In the genomic region with DNA sequence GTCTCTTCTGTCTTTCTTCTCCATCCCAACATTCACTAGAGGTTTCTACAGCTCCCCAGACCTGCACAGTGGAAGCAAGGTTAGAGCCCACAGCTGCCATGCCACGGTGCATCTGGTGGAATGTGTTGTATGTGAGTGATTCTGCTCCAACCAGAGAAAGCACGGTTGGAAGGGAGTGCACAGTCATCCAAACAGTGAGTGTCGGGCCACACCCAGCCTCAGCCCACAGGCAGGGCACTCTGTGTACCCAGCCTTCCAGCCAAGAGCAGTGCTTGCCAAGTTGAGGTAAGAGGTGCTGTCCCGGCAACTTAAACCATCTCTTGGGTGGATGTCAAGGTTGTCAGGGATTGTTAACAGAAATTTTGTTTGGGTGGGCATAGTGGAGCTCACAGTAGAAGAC, we compare ENCODE assay signal across 18 mouse cellular contexts. TPM values are rescaled to one million over a fixed set of nuclear protein-coding genes. Genes with fewer than 3 reads are reported as not detected.
DNase-seq lines count a peak whose midpoint lies in the region; ATAC-seq and TF ChIP-seq lines count a peak whose summit lies in the region.
"Had no signal": no experiment of that assay in that cellular context is flagged by ENCODE, and none has a peak within 500 bp of the region (broad histone marks: within the 10 kb centered on the region; RNA-seq: fewer than 3 reads in every experiment).

No protein-coding gene starts in this region.

- intact Hi-C loops in heart, adult 2 months (cut with DNase I): no loop called here

- H3K4me3 ChIP-seq in heart, adult 2 months: no peak overlapping the region
- H3K4me3 ChIP-seq in heart, embryonic 10.5 days: no peak overlapping the region
- H3K4me3 ChIP-seq in MEL (ENCODE audit: control insufficient read depth in 1 of 2, insufficient read depth in 1 of 2, low read depth in 2 of 2, low read length in 2 of 2): no peak overlapping the region
- no peak overlapping the region for H3K4me3 ChIP-seq in liver, embryonic 15.5 days (replicated peaks)
- H3K4me3 ChIP-seq in forebrain, embryonic 12.5 days (replicated peaks): no peak overlapping the region
- H3K4me3 ChIP-seq in midbrain, embryonic 14.5 days (replicated peaks; ENCODE audit: low read depth, low read length): no peak overlapping the region
- H3K4me3 ChIP-seq: embryonic facial prominence, embryonic 12.5 days; heart, embryonic 15.5 days; hindbrain, embryonic 15.5 days had no signal

- no peaks in the 10 kb centered on the region for H3K9me3 ChIP-seq in heart, embryonic 10.5 days
- no peaks in the 10 kb centered on the region for H3K9me3 ChIP-seq in MEL (replicated peaks; ENCODE audit: insufficient read depth, low read length)
- H3K9me3 ChIP-seq in liver, embryonic 15.5 days (replicated peaks): no peaks in the 10 kb centered on the region
- H3K9me3 ChIP-seq in forebrain, embryonic 12.5 days: no peaks in the 10 kb centered on the region
- H3K9me3 ChIP-seq in midbrain, embryonic 14.5 days (ENCODE audit: control insufficient read depth, low read length): no peaks in the 10 kb centered on the region
- H3K9me3 ChIP-seq: embryonic facial prominence, embryonic 12.5 days; heart, embryonic 15.5 days; hindbrain, embryonic 15.5 days had no signal

- peak overlapping the region; percentile 5; the same call in 1 of the 2 replicates for H3K4me2 ChIP-seq in liver, embryonic 15.5 days
- H3K4me2 ChIP-seq in forebrain, embryonic 12.5 days: no peak overlapping the region
- no peak overlapping the region for H3K4me2 ChIP-seq in midbrain, embryonic 14.5 days (ENCODE audit: low read length)
- H3K4me2 ChIP-seq: embryonic facial prominence, embryonic 12.5 days; heart, embryonic 15.5 days; hindbrain, embryonic 15.5 days had no signal

- peak in 1 of 2 experiments; percentile 49 for DNase-seq in heart, adult 2 months
- no peak for DNase-seq in heart, embryonic 10.5 days (ENCODE audit: low spot score)
- peak; percentile 70 for DNase-seq in MEL (ENCODE audit: low read depth, low spot score)
- DNase-seq in ovary, adult 18-20 months (ENCODE audit: low spot score): no peak
- no peak for DNase-seq in midbrain, embryonic 14.5 days
- DNase-seq: adrenal gland, postnatal 14 days; cerebellum, postnatal 25 days; forebrain, postnatal 0 days; kidney, adult 2 months; right cerebral cortex, postnatal 25 days; thymus, postnatal 4 days had no signal

- H3K27me3 ChIP-seq in heart, adult 2 months (ENCODE audit: control insufficient read depth, insufficient read depth, low read length): no peaks in the 10 kb centered on the region
- no peaks in the 10 kb centered on the region for H3K27me3 ChIP-seq in heart, embryonic 10.5 days (ENCODE audit: insufficient read depth, poor library complexity, severe bottlenecking)
- no peaks in the 10 kb centered on the region for H3K27me3 ChIP-seq in MEL (ENCODE audit: control insufficient read depth in 1 of 2, insufficient read depth in 2 of 2, low read length in 2 of 2)
- peaks cover 10% of the 10 kb centered on the region for H3K27me3 ChIP-seq in liver, embryonic 15.5 days
- no peaks in the 10 kb centered on the region for H3K27me3 ChIP-seq in forebrain, embryonic 12.5 days
- no peaks in the 10 kb centered on the region for H3K27me3 ChIP-seq in midbrain, embryonic 14.5 days (ENCODE audit: control insufficient read depth, insufficient read depth, low read length)
- H3K27me3 ChIP-seq: embryonic facial prominence, embryonic 12.5 days; heart, embryonic 15.5 days; hindbrain, embryonic 15.5 days had no signal

- WGBS in heart, adult 2 months: 39% methylated on average over 4 of the region's 4 CpGs
- 79% methylated on average over 4 of the region's 4 CpGs for WGBS in heart, embryonic 10.5 days
- 41% methylated on average over 4 of the region's 4 CpGs for WGBS in liver, embryonic 15.5 days (ENCODE audit: insufficient replicate concordance)
- 84% methylated on average over 4 of the region's 4 CpGs for WGBS in forebrain, embryonic 12.5 days
- 84% methylated on average over 4 of the region's 4 CpGs for WGBS in midbrain, embryonic 14.5 days

- no peaks in the 10 kb centered on the region for H3K79me2 ChIP-seq in heart, adult 2 months (replicated peaks; ENCODE audit: control insufficient read depth, insufficient read depth, low read length)
- no peaks in the 10 kb centered on the region for H3K79me2 ChIP-seq in MEL (ENCODE audit: control insufficient read depth, insufficient read depth, low read length, poor library complexity)

- no peak for TF ChIP-seq POLR2A in heart, adult 2 months (IDR thresholded peaks at IDR 0.05; ENCODE audit: insufficient read depth, low read depth, low read length)
- no peak for TF ChIP-seq POLR2A in MEL (IDR thresholded peaks at IDR 0.05; ENCODE audit: control insufficient read depth in 1 of 2, insufficient read depth in 1 of 2, low read depth in 1 of 2, low read length in 2 of 2, poor library complexity in 1 of 2)

- no peak for TF ChIP-seq RAD21 in MEL (IDR thresholded peaks at IDR 0.05; ENCODE audit: low read depth, low read length)

- no peak overlapping the region for H3K27ac ChIP-seq in heart, adult 2 months
- no peak overlapping the region for H3K27ac ChIP-seq in heart, embryonic 10.5 days
- no peak overlapping the region for H3K27ac ChIP-seq in MEL (ENCODE audit: control insufficient read depth, low read depth, low read length)
- H3K27ac ChIP-seq in liver, embryonic 15.5 days (replicated peaks): peak overlapping the region; percentile 58; the same call in 1 of the 2 replicates
- H3K27ac ChIP-seq in forebrain, embryonic 12.5 days: no peak overlapping the region
- no peak overlapping the region for H3K27ac ChIP-seq in midbrain, embryonic 14.5 days (replicated peaks; ENCODE audit: low read depth, low read length)
- H3K27ac ChIP-seq: embryonic facial prominence, embryonic 12.5 days; heart, embryonic 15.5 days; hindbrain, embryonic 15.5 days had no signal

- H3K9ac ChIP-seq in heart, adult 2 months (ENCODE audit: low read depth, low read length): no peak overlapping the region
- H3K9ac ChIP-seq in MEL (ENCODE audit: control insufficient read depth, low read depth, low read length, poor library complexity, severe bottlenecking): no peak overlapping the region
- no peak overlapping the region for H3K9ac ChIP-seq in liver, embryonic 15.5 days
- H3K9ac ChIP-seq in forebrain, embryonic 12.5 days: no peak overlapping the region
- no peak overlapping the region for H3K9ac ChIP-seq in midbrain, embryonic 14.5 days (replicated peaks; ENCODE audit: low read length)
- H3K9ac ChIP-seq: embryonic facial prominence, embryonic 12.5 days; forebrain, postnatal 0 days; heart, embryonic 15.5 days; hindbrain, embryonic 15.5 days had no signal

- peak; percentile 80 for ATAC-seq in erythroid progenitor cell, adult 5-6 weeks (replicated peaks; ENCODE audit: low FRiP score, poor library complexity, severe bottlenecking)
- ATAC-seq in liver, embryonic 15.5 days (ENCODE audit: insufficient read depth): peak; percentile 82
- no peak for ATAC-seq in forebrain, embryonic 12.5 days (ENCODE audit: low FRiP score)
- ATAC-seq in midbrain, embryonic 14.5 days (ENCODE audit: low FRiP score, low TSS enrichment): no peak
- ATAC-seq: forebrain, postnatal 0 days had no signal

- no peaks in the 10 kb centered on the region for H3K4me1 ChIP-seq in heart, adult 2 months (ENCODE audit: control insufficient read depth, insufficient read depth, low read length)
- no peaks in the 10 kb centered on the region for H3K4me1 ChIP-seq in heart, embryonic 10.5 days
- peaks cover 6 to 18% of the 10 kb centered on the region in 2 experiments for H3K4me1 ChIP-seq in MEL (ENCODE audit: control insufficient read depth in 1 of 2, insufficient read depth in 2 of 2, low read length in 2 of 2)
- peaks cover 34% of the 10 kb centered on the region for H3K4me1 ChIP-seq in liver, embryonic 15.5 days (replicated peaks)
- H3K4me1 ChIP-seq in forebrain, embryonic 12.5 days: no peaks in the 10 kb centered on the region
- H3K4me1 ChIP-seq in midbrain, embryonic 14.5 days (ENCODE audit: control insufficient read depth, insufficient read depth, low read length): no peaks in the 10 kb centered on the region
- H3K4me1 ChIP-seq: embryonic facial prominence, embryonic 12.5 days; heart, embryonic 15.5 days; hindbrain, embryonic 15.5 days had no signal

- TF ChIP-seq EP300 in heart, adult 2 months (IDR thresholded peaks at IDR 0.05; ENCODE audit: insufficient read depth, low read depth, low read length): 0 out of 2 replicates have a peak, but pooled peaks have one; percentile 31
- TF ChIP-seq EP300 in MEL (IDR thresholded peaks at IDR 0.05; ENCODE audit: low read depth in 1 of 2, low read length in 2 of 2): no peak

- TF ChIP-seq CTCF in heart, adult 2 months (IDR thresholded peaks at IDR 0.05): no peak
- TF ChIP-seq CTCF in MEL (IDR thresholded peaks at IDR 0.05 in 2 of 3, conservative IDR thresholded peaks at IDR 0.05 in 1 of 3; ENCODE audit: control insufficient read depth in 1 of 3, insufficient read depth in 1 of 3, low read depth in 2 of 3, low read length in 3 of 3, poor library complexity in 1 of 3, severe bottlenecking in 1 of 3): no peak

- H3K36me3 ChIP-seq in heart, adult 2 months (ENCODE audit: control insufficient read depth, insufficient read depth, low read length): no peaks in the 10 kb centered on the region
- no peaks in the 10 kb centered on the region for H3K36me3 ChIP-seq in heart, embryonic 10.5 days
- H3K36me3 ChIP-seq in MEL (ENCODE audit: control insufficient read depth in 1 of 2, insufficient read depth in 2 of 2, low read length in 2 of 2): peaks cover 0 to 7% of the 10 kb centered on the region in 2 experiments; a peak in 2 of 4 replicates
- H3K36me3 ChIP-seq in liver, embryonic 15.5 days (replicated peaks): no peaks in the 10 kb centered on the region
- H3K36me3 ChIP-seq in forebrain, embryonic 12.5 days (replicated peaks): no peaks in the 10 kb centered on the region
- no peaks in the 10 kb centered on the region for H3K36me3 ChIP-seq in midbrain, embryonic 14.5 days (ENCODE audit: control insufficient read depth, insufficient read depth, low read length)
- H3K36me3 ChIP-seq: embryonic facial prominence, embryonic 12.5 days; heart, embryonic 15.5 days; hindbrain, embryonic 15.5 days had no signal

RNA-seq across cellular contexts. Expression of gene Lrrc20, which starts 10.6 kb away (rescaled TPM):
- 10 to 100 TPM; 29.9 to 32.0 TPM for total RNA-seq in heart, adult 2 months (2021)
- 38.9 and 55.5 TPM in 2 replicates for polyA plus RNA-seq in heart, adult 2 months (2012; rRNA removed)
- polyA plus RNA-seq in heart, embryonic 10.5 days (2016; fragmentation: Nextera tagmentation; extraction: Ambion mirVana): 10.5 and 14.0 TPM in 2 replicates
- total RNA-seq in MEL (2012; rRNA removed): 7.3 and 7.6 TPM in 2 replicates
- polyA plus RNA-seq in MEL (2012; ENCODE audit: insufficient read depth in 1 of 2, insufficient read length in 2 of 2, low read depth in 1 of 2, low replicate concordance in 2 of 2, missing spikeins in 1 of 2): 10 to 100 TPM in 1 of 2 experiments, not detected in 1; 14.7 TPM
- 2.2 and 5.4 TPM in 2 replicates for total RNA-seq in erythroid progenitor cell, adult 5-6 weeks (2015; ENCODE audit: low replicate concordance)
- 2.5 and 2.6 TPM in 2 replicates for total RNA-seq in erythroid progenitor cell, adult 5-6 weeks (2017; ENCODE audit: low replicate concordance)
- polyA plus RNA-seq in liver, embryonic 15.5 days (2015; fragmentation: Nextera tagmentation; extraction: Ambion mirVana): 5.8 and 6.1 TPM in 2 replicates
- 14.4 and 15.7 TPM in 2 replicates for polyA plus RNA-seq in forebrain, embryonic 12.5 days (2016; fragmentation: Nextera tagmentation; extraction: Ambion mirVana)
- polyA plus RNA-seq in midbrain, embryonic 14.5 days (2014; fragmentation: Nextera tagmentation; extraction: Ambion mirVana): 15.0 and 17.6 TPM in 2 replicates

RNA-seq across cellular contexts. Expression of gene Eif4ebp2, which starts 12.5 kb away (rescaled TPM):
- total RNA-seq in heart, adult 2 months (2021): 10 to 100 TPM; 70.9 to 71.3 TPM
- 53.3 and 71.9 TPM in 2 replicates for polyA plus RNA-seq in heart, adult 2 months (2012; rRNA removed)
- 51.2 and 53.1 TPM in 2 replicates for polyA plus RNA-seq in heart, embryonic 10.5 days (2016; fragmentation: Nextera tagmentation; extraction: Ambion mirVana)
- 17.0 and 17.1 TPM in 2 replicates for total RNA-seq in MEL (2012; rRNA removed)
- 100 to 1,000 TPM in 1 of 2 experiments, 10 to 100 TPM in 1; 52.9 to 186 TPM for polyA plus RNA-seq in MEL (2012; ENCODE audit: insufficient read depth in 1 of 2, insufficient read length in 2 of 2, low read depth in 1 of 2, low replicate concordance in 2 of 2, missing spikeins in 1 of 2)
- 69.2 and 88.4 TPM in 2 replicates for total RNA-seq in erythroid progenitor cell, adult 5-6 weeks (2015; ENCODE audit: low replicate concordance)
- 9.1 and 9.5 TPM in 2 replicates for total RNA-seq in erythroid progenitor cell, adult 5-6 weeks (2017; ENCODE audit: low replicate concordance)
- 44.1 and 53.5 TPM in 2 replicates for polyA plus RNA-seq in liver, embryonic 15.5 days (2015; fragmentation: Nextera tagmentation; extraction: Ambion mirVana)
- 87.6 and 88.3 TPM in 2 replicates for polyA plus RNA-seq in forebrain, embryonic 12.5 days (2016; fragmentation: Nextera tagmentation; extraction: Ambion mirVana)
- 46.8 and 53.7 TPM in 2 replicates for polyA plus RNA-seq in midbrain, embryonic 14.5 days (2014; fragmentation: Nextera tagmentation; extraction: Ambion mirVana)

RNA-seq across cellular contexts. Expression of gene Nodal, which starts 47.2 kb away (rescaled TPM):
- total RNA-seq in heart, adult 2 months (2021): under 1 TPM in 1 of 2 experiments, not detected in 1; 0.10 TPM
- 0.04 and 0.38 TPM in 2 replicates for polyA plus RNA-seq in heart, adult 2 months (2012; rRNA removed)
- polyA plus RNA-seq in heart, embryonic 10.5 days (2016; fragmentation: Nextera tagmentation; extraction: Ambion mirVana): 0.28 TPM in 1 of 2 replicates, not detected in the other
- total RNA-seq in MEL (2012; rRNA removed): not detected in 2 replicates
- not detected for polyA plus RNA-seq in MEL (2012; ENCODE audit: insufficient read depth in 1 of 2, insufficient read length in 2 of 2, low read depth in 1 of 2, low replicate concordance in 2 of 2, missing spikeins in 1 of 2)
- total RNA-seq in erythroid progenitor cell, adult 5-6 weeks (2015; ENCODE audit: low replicate concordance): not detected in 2 replicates
- not detected in 2 replicates for total RNA-seq in erythroid progenitor cell, adult 5-6 weeks (2017; ENCODE audit: low replicate concordance)
- polyA plus RNA-seq in liver, embryonic 15.5 days (2015; fragmentation: Nextera tagmentation; extraction: Ambion mirVana): 0.55 and 0.56 TPM in 2 replicates
- 0.15 TPM in 1 of 2 replicates, not detected in the other for polyA plus RNA-seq in forebrain, embryonic 12.5 days (2016; fragmentation: Nextera tagmentation; extraction: Ambion mirVana)
- polyA plus RNA-seq in midbrain, embryonic 14.5 days (2014; fragmentation: Nextera tagmentation; extraction: Ambion mirVana): not detected in 2 replicates
- total RNA-seq: adrenal gland, postnatal 14 days; forebrain, postnatal 0 days had no signal
- polyA plus RNA-seq: stomach, embryonic 14.5 days had no signal

Comparison
In these comparisons a context has a peak if more than half of its experiments do, and no peak if none do; other contexts are left out.
1. ATAC-seq: peak in erythroid progenitor cell, adult 5-6 weeks (single experiment) and liver, embryonic 15.5 days (single experiment); none in forebrain, embryonic 12.5 days (single experiment) and midbrain, embryonic 14.5 days (single experiment).